Mouse (Mus musculus) regulatory T cell (primary cell): Measurements from ENCODE around the gene Cd99l2.
"Not testable (repeated sequence)": the region's sequence is repeated elsewhere in the genome, so short reads cannot be mapped to it uniquely, and the experiment has no call there.

Source experiments
- in situ Hi-C: fragments of 300-600 bp; cut with MboI, MseI; formaldehyde crosslinking; loops from one replicate; pipeline ENCODE4 v1.15.1; 2025; ENCODE audit warnings: high pct_unique_total_duplicates

The Cd99l2 gene

DNA sequence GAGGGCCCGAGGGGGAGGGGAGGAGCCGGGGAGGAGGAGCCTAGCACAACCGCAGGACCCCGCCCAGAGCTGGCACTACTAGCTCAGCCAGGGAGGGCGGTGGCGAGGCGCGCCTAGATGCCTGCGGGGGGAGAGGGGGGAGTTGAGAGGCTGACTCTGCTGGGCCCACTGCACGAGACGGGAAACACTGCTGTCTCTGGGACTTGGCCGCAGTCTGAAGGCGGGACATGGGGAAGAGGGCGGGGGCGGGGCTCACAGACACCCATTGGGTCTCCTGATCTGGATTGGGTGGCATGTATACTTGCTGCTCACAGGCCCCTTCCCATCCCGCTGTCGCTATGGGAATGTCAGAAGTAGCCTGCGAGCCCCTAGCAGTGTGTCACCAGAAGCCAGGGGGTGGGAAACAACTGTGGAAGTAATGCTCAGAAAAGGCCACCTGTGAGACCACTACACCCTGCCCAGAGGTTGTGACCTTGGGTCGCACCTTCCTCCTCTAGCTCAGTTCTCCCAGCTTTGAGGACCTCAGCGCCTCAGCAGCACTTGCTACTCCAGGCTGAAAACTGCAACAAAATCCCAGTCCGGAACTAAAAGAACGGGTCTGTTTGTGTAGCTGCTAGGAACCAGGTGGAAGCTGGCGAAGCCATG, at the start of gene Cd99l2:
TSS of gene Cd99l2 (minus strand) at position 216 of the 645 bp plus-strand sequence.
- in situ Hi-C loops: no loop called here

DNA sequence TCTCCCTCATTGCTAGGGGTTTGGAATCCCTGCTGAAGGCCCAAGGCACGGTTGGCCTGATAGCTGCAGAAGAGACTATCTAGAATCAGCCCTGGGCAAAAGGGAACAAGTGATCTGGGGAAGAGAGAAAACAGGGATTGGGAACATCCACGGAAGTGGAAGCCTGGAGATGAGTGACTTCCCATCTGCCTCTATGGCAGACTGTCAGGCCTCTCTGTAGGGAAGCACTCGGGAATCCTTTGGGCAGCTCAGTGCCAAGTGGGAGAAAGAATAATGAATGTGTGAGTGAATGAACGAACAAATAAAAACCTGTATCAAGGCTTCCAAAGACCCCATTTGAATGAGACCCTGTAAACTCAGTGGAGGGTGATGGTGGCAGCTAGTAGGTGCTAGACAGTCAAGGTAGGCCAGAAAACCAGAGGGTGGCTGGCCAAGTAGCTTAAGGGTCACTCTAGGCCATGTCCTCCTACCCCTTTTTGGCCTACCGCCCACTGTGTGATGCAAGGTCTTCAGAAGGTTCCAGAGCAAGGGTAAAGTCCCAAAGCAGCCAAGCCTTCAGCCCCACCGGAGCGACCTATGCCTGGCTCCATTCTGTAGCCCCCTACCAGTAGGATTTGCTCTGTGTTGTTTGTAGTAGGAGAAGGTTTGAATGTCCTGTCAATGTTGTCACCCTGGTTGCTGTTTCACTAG, 48.3 kb upstream of the Cd99l2 start:
- in situ Hi-C loops: no loop called here

DNA sequence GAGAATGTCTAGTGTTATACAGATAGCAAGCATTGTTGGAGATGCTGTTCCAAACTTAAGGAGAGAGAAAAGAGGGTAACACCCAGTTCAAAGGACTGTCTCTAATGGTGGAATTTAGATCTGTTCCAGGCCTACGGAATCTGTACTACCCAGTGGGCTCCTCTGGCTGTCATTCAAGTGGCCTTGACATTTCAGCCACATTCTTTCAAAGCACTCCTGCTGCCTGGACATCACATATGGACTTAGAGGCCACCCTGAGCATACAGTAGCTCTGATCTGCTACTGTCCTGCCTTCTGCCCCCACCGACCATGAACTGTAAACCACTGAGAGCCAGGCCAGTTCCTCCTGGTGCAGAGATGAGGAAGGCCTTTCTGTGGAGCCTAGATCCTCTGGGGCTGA, 45.1 kb upstream of the Cd99l2 start:
- in situ Hi-C loops: no loop called here

DNA sequence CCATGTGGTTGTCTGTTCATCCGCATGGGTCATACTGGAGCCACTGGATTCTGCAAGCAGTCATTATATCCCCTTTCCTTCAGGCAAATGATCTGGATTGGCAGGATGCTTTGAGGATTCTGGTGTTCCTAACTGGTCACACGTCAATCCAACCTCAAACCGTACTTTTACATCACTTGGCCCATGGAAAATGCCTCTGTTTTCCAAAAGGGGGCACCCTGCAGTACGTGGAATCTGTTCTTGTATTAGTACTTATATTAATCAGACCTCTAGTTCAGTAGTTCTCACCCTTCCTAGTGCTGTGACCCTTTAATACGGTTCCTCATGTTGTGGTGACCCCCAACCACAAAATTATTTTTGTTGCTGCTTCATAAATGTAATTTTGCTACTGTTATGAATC, 41.5 kb upstream of the Cd99l2 start:
- in situ Hi-C loops: no loop called here

DNA sequence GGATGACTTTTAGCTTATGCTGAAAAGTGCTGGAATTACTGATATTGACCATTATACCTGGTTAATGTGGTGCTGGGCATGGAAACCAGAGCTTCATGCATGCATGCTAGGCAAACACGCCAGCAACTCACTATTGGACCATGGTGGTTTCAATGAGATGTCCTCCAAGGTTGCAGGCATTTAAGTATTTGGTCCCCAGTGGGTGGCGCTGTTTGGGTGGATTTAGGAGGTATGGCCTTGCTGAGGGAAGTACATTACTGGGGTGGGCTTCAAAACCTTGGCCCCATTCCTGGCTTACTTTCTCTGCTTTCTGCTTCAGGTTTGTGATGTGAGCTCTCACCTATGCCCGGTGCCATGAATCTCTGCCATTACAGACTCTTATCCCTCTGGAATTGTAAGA, 40.0 kb upstream of the Cd99l2 start:
- in situ Hi-C loops: no loop called here

DNA sequence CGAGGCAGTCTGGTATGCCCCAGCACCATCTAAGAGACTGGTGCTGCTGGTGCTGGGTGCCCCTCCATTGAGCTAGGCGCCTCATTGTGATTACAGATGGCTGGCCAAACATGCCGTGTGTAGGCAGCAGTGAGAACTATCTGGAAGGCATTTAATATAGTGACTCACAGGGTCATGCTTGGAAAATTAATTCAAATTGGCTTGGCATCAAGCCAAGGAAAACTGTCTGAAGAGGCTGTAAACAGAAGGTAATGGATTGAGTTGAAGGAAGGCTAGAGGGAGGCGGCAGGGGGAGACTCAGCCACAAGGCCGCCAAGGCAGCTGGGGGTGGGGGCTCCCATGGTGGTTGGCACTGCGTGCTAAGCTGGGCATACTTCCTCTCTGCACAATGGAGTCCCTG, 36.0 kb upstream of the Cd99l2 start:
- in situ Hi-C loops: no loop called here

DNA sequence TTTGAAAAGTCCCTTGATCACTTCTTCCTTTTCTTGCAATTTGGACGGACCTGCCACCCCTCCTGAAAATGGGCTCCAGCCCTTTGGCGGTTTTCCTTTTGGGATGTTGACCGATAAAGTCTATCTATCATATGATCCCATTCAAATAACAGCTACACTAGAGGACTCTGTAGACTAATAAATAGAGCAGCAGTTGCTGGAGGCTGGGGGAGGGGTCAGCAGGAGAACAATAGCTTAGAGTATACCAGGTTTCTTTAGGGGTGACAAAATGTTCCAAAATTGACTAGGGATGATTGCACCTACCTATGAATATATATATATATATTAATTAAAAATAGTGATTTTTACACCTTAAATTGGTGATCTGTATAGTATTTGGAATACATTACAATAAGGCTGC, 35.5 kb upstream of the Cd99l2 start:
- in situ Hi-C loops: no loop called here

DNA sequence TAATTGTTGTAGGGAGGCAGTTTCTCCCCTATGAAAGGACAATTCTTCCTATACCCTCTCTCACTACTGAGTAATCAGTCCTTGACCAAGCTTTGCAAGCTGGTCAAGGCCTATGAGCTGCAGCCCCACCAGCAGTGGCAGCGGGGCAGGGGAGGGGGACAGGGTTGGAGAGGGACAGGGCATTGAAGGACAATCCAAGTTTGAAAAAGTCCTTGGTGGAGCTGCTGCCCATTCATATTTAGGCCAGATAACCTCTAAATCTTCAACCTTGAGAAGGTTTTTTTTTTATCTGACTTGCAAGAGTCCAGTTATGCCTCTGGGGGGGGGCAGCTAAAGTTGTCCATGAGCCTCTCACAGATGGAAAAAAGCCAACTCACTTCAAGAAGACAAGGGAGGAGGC, 34.8 kb upstream of the Cd99l2 start:
- in situ Hi-C loops: no loop called here

DNA sequence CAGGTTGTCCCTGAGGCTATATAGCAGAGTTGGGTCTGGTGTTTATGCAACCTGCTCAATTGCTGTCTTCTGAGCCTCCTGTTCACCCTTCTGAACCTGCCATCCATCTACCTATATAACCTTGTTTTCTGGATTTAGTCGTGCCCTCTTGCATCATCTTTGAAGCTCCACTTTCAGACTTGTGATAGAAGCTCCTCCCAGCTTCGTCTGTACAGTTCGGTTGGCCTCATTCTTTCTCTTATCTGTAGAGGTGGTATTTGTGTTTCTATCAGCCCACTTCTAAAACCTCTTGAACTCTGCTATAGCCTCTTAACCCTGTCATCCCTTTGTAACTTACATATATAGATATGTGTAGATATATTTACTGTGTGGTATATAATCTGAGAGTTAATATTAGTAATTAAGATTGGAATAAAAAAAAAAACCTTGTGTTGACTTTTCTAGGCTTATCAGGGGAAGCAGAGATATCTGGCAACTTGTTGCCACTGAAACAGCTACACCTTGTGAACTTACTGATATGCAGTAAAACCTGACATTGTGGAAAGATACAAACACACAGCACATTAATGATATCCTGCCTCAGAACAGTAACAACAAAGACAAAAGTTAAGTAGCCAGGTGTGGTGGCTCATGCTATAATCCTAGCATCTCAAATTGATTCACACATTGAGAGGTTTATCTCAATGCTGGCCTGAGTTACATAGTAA, 33.1 kb upstream of the Cd99l2 start:
- in situ Hi-C loops: no loop called here

DNA sequence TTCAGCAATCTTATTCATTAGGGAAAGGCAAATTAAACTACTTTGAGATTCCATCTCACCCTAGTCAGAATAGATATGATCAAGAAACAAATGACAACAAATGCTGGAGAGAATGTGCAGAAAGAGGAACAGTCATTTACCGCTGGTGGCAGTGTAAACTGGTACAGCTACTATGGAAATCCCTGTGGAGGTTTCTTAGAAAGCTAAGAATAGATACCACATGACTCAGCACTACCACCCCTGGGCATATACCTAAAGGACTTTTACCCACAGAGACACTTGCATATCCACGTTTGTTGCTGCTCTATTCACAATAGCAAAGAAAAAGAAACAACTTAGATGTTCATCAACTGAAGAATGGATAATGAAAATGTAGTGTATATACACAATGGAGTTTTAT, 31.7 kb upstream of the Cd99l2 start:
- in situ Hi-C loops: no loop called here

DNA sequence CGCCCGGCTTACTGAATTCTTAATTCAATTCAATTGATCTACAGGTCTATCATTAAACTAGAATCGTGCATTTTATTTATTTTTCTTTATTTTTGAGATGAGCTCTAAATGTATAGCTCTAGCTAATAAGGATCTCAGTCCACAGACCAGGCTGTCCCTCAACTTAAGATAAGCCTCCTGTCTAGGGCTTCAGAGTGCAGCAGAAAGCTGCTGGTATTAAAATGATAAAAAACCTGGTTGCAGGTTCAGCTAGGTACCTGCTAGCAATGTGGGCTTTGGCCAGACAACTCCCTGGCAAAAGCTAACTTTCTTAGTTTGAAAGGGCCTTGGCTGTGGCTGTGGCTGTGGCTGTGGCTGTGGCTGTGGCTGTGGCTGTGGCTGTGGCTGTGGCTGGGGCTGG, 30.2 kb upstream of the Cd99l2 start:
- in situ Hi-C loops: no loop called here

DNA sequence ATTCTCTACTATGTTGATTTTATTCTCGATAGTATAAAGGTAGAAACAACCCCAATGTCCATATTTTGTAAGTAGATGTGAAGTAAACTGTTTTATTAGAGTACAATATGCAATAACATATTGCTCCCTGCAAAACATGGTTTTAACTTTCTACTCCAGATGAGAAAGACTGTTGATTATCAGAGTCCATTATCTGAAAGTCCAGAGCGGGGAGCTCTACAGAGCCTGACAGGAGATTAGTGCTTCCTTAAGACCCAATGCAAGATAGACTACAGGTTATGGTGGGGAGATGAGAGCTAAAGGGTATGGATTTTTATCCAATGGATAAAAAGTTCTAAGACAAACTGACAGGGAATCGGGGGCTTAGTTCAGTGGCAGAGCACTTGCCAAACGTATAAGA, 26.6 kb upstream of the Cd99l2 start:
- in situ Hi-C loops: no loop called here

DNA sequence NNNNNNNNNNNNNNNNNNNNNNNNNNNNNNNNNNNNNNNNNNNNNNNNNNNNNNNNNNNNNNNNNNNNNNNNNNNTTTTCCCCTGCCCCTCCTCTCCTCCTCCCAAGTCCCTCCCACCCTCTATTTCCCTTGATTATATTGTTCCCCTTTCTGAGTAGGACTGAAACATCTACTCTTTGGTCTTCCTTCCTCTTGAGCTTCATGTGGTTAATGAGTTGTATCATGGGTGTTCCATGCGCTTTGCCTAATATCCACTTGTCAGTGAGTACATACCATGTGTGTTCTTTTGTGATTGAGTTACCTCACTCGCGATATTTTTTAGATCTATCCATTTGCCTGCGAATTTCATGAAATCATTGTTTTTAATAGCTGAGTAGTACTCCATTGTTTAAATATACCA, 13.9 kb upstream of the Cd99l2 start:
- in situ Hi-C loops: not testable (repeated sequence)

DNA sequence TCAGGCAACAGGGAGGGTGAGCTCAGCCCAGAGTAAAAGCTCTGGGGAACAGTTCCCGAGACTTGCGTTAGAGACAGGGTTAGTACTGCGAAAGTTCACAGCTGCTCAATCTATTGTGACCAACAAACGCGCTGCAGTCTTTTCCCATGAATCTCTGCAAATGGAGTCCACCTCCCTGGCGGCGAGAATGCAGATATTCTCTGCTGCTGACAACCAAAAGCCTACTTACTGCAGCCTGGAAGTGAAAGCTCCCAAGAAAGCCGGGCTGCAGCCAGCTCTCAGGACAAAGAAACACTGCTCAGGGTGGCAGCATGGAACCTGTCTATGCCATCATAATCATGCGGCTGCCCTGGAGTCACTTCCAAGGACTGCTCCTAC, 619 bp upstream of the Cd99l2 start:
- in situ Hi-C loops: no loop called here

DNA sequence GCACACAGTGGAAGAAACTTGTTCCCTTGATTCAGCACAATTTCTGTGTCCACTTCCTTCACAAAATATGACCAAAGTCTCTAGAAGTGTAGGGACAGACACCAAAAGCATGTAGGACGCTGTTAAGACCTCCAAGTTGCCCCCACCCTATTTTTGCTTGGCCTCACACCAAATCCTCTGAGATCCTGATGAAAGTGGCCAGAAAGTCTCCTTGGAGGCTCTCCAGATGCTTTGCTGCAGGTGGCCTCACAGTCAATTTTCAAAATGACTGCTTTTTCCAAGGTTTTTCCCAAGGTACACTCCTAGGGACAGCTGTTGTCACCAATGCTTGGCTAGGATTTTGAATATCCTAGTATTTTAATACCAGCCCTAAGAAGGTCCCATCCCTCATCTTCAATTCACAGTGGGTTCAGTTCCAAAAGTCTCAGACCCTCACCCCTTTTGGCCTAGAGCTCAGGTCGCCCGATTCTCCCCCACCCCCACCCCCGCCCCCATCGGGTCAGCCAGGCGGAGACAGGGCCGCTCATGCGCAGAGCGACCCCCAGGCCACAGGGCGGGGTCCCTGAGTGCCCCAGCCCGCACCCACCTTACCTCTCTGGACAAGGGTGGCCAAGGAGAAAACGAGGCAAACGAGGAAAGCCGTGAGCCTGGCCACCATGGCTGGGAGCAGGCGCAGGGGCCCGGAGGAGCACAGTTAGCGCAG, 567 bp downstream of the Cd99l2 start:
- in situ Hi-C loops: no loop called here

DNA sequence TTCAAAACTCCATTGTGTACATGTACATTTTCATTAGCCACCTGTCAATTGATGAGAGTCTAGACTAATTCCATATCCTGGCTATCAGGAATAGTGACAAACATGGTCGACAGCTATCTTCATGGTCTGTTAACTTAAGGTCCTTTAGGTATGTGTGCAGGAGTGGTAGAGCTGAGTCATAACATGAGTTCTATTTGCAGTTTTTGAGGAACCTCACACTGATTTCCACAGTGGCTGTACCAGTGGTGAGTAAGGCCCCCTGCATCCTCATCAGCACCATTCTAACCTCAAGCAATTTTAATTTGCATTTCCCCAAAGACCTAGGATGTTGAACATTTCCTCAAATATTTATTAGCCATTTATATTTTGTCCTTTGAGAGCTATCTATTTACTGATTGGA, 3.3 kb downstream of the Cd99l2 start:
- in situ Hi-C loops: no loop called here

DNA sequence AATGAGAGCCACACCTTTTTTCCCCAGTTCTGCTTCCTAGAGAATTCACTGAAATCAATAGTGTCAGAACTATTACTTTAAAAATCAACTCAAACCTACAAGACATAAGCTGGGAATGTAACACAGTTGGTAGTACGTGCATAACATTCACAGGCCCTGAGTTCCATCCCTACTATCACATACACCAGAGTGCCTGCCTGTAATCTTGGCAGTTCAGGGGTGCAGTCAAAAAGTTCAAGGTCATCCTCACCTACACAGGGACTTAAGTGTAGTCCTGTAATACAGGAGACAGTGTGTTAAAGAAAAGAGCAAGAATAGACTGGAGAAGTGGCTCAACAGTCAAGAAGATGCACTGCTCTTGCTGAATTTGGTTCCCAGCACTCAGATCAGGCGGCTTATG, 10.4 kb downstream of the Cd99l2 start:
- in situ Hi-C loops: no loop called here

DNA sequence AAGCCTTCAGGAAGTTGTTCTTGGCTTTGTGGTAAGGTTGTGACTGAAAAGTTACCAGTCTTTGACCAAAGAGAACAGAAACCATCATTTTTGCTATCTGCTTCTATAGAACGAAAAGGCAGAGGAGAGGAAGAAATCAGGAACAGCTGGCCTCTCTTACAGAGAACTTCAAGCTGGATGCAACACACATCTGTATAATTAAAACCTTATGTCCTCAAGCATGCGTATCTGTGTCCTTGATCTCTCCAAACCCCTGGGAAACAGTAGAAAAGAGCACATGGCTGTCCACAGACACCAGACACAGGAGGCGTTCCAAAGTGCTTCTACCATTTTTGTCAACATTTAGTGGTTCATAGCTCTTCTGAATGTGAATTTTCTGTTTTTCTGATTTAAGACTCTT, 16.7 kb downstream of the Cd99l2 start:
- in situ Hi-C loops: no loop called here

DNA sequence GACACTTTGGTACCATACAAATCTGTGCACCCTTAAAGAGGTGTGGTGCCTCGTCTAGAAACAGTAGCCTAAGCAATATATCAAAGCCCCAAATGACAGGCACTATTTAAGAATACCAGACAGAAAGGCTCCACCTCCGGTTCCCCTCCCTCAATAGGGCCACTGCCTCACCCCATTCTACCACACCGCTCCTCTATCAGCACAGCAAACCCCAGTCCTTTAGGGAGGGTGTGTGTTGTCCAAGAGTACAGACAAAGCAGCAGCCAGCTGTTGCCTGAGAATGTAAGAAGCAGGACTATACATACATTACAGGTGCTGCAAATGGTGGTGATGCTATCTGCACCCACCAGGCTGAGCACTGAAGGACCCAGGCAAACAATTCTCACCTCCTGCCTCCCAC, 17.2 kb downstream of the Cd99l2 start:
- in situ Hi-C loops: no loop called here

DNA sequence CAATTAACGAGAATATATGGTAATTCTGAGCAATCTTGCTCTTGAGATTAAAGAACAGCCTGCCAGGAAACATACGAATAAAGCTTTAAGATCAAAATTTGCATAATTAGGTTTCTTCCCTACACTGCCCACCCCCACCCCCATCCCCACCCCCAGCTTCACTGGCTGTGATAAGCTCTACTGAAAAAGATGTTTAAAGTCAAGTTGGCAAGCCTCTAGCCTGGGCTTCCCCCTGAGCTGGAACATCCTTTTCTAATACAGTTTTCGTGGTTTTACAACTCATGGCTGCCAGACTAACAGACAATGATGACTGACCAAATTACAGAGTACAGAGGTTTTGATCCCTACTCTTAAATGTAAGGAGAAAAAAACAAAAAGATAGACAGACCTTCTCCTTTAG, 17.6 kb downstream of the Cd99l2 start:
- in situ Hi-C loops: no loop called here

DNA sequence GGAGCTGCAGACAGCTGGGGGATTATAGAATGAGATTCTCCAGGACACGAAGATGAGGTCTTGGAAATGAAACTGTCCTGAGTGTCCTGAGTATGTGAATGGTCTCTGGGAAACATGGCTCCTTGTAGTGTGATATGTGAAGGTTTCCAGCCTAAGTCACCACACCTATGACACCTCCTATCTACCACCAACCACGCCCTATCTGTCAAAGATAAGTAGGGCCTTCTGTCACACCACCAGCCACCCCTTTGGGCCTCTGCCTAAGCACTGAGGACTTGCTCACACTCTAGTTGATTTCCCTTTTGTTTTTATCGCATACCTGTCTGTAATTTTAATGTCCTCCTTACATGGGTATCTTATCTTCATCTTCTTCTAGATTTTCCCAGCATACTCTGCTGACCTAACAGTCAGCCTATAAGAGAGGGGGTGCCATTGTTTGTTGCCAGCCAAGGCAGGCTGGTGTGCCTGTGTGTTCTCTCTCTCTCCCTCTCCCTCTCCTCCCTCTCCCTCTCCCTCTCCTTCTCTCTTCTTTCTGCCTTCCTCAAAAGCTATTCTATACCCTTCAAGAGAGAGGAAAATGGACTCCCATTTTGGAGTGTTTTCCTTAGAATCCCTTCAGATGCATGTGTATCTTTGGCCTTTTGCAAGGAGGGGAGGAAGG, 18.2 kb downstream of the Cd99l2 start:
- in situ Hi-C loops: no loop called here
